Mouse (Mus musculus): Measurements from ENCODE around the gene Rhox2e. TPM values are rescaled to one million over a fixed set of nuclear protein-coding genes. Genes with fewer than 3 reads are reported as not detected.
"Not testable (repeated sequence)": the region's sequence is repeated elsewhere in the genome, so short reads cannot be mapped to it uniquely, and the experiment has no call there.

The Rhox2e gene
- total RNA-seq (2012; rRNA removed) (not detected in 2 replicates), polyA plus RNA-seq (2012; ENCODE audit: insufficient read depth in 1 of 2, insufficient read length in 2 of 2, low read depth in 1 of 2, low replicate concordance in 2 of 2, missing spikeins in 1 of 2) (not detected)

GRCm38 (mm10) chrX:37530152-37530551 lies at the start of gene Rhox2e:
Gene Rhox2e, plus strand, starts transcription at chrX:37530452.
- H3K4me1 ChIP-seq (ENCODE audit: control insufficient read depth in 1 of 2, insufficient read depth in 2 of 2, low read length in 2 of 2); H3K4me3 ChIP-seq (ENCODE audit: control insufficient read depth in 1 of 2, insufficient read depth in 1 of 2, low read depth in 2 of 2, low read length in 2 of 2); H3K9ac ChIP-seq (ENCODE audit: control insufficient read depth, low read depth, low read length, poor library complexity, severe bottlenecking): not testable (repeated sequence)

GRCm38 (mm10) chrX:37514059-37514458 lies 16.2 kb upstream of the Rhox2e start, which contains the start of gene Rhox4d:
Gene Rhox4d, plus strand, starts transcription at chrX:37514359.
- H3K27ac ChIP-seq (ENCODE audit: control insufficient read depth, low read depth, low read length); H3K4me3 ChIP-seq (ENCODE audit: control insufficient read depth in 1 of 2, insufficient read depth in 1 of 2, low read depth in 2 of 2, low read length in 2 of 2); H3K4me1 ChIP-seq (ENCODE audit: control insufficient read depth in 1 of 2, insufficient read depth in 2 of 2, low read length in 2 of 2); H3K27me3 ChIP-seq (ENCODE audit: control insufficient read depth in 1 of 2, insufficient read depth in 2 of 2, low read length in 2 of 2); DNase-seq (ENCODE audit: low read depth, low spot score); H3K9ac ChIP-seq (ENCODE audit: control insufficient read depth, low read depth, low read length, poor library complexity, severe bottlenecking); H3K79me2 ChIP-seq (ENCODE audit: control insufficient read depth, insufficient read depth, low read length, poor library complexity); H3K9me3 ChIP-seq (replicated peaks; ENCODE audit: insufficient read depth, low read length); H3K36me3 ChIP-seq (ENCODE audit: control insufficient read depth in 1 of 2, insufficient read depth in 2 of 2, low read length in 2 of 2): not testable (repeated sequence)

More at GRCm38 (mm10) chrX:37530152-37530551, at the start of gene Rhox2e:
- H3K36me3 ChIP-seq (ENCODE audit: control insufficient read depth in 1 of 2, insufficient read depth in 2 of 2, low read length in 2 of 2); H3K79me2 ChIP-seq (ENCODE audit: control insufficient read depth, insufficient read depth, low read length, poor library complexity); H3K27ac ChIP-seq (ENCODE audit: control insufficient read depth, low read depth, low read length); H3K27me3 ChIP-seq (ENCODE audit: control insufficient read depth in 1 of 2, insufficient read depth in 2 of 2, low read length in 2 of 2); DNase-seq (ENCODE audit: low read depth, low spot score); H3K9me3 ChIP-seq (replicated peaks; ENCODE audit: insufficient read depth, low read length): not testable (repeated sequence)

- H3K36me3 ChIP-seq (ENCODE audit: control insufficient read depth in 1 of 2, insufficient read depth in 2 of 2, low read length in 2 of 2); H3K4me1 ChIP-seq (ENCODE audit: control insufficient read depth in 1 of 2, insufficient read depth in 2 of 2, low read length in 2 of 2); DNase-seq (ENCODE audit: low read depth, low spot score); H3K4me3 ChIP-seq (ENCODE audit: control insufficient read depth in 1 of 2, insufficient read depth in 1 of 2, low read depth in 2 of 2, low read length in 2 of 2); H3K9me3 ChIP-seq (replicated peaks; ENCODE audit: insufficient read depth, low read length); H3K79me2 ChIP-seq (ENCODE audit: control insufficient read depth, insufficient read depth, low read length, poor library complexity); H3K27me3 ChIP-seq (ENCODE audit: control insufficient read depth in 1 of 2, insufficient read depth in 2 of 2, low read length in 2 of 2); H3K27ac ChIP-seq (ENCODE audit: control insufficient read depth, low read depth, low read length); H3K9ac ChIP-seq (ENCODE audit: control insufficient read depth, low read depth, low read length, poor library complexity, severe bottlenecking): not testable (repeated sequence)
Observed at GRCm38 (mm10) chrX:37541719-37542118, 11.5 kb downstream of the Rhox2e start, which contains the start of gene Rhox3e. Gene Rhox3e, plus strand, starts transcription at chrX:37542019.

- not testable (repeated sequence) for DNase-seq (ENCODE audit: low read depth, low spot score); H3K4me1 ChIP-seq (ENCODE audit: control insufficient read depth in 1 of 2, insufficient read depth in 2 of 2, low read length in 2 of 2); H3K9me3 ChIP-seq (replicated peaks; ENCODE audit: insufficient read depth, low read length); H3K4me3 ChIP-seq (ENCODE audit: control insufficient read depth in 1 of 2, insufficient read depth in 1 of 2, low read depth in 2 of 2, low read length in 2 of 2); H3K27ac ChIP-seq (ENCODE audit: control insufficient read depth, low read depth, low read length); H3K9ac ChIP-seq (ENCODE audit: control insufficient read depth, low read depth, low read length, poor library complexity, severe bottlenecking); H3K36me3 ChIP-seq (ENCODE audit: control insufficient read depth in 1 of 2, insufficient read depth in 2 of 2, low read length in 2 of 2); H3K79me2 ChIP-seq (ENCODE audit: control insufficient read depth, insufficient read depth, low read length, poor library complexity); H3K27me3 ChIP-seq (ENCODE audit: control insufficient read depth in 1 of 2, insufficient read depth in 2 of 2, low read length in 2 of 2)
Observed at GRCm38 (mm10) chrX:37557112-37557511, 26.9 kb downstream of the Rhox2e start, which contains the start of gene Rhox4e. Gene Rhox4e, plus strand, starts transcription at chrX:37557412.

GRCm38 (mm10) chrX:37571105-37571504 lies 40.9 kb downstream of the Rhox2e start, which contains the start of gene Rhox2f:
Gene Rhox2f, plus strand, starts transcription at chrX:37571405.
- not testable (repeated sequence) for H3K36me3 ChIP-seq (ENCODE audit: control insufficient read depth in 1 of 2, insufficient read depth in 2 of 2, low read length in 2 of 2); H3K4me1 ChIP-seq (ENCODE audit: control insufficient read depth in 1 of 2, insufficient read depth in 2 of 2, low read length in 2 of 2); H3K27me3 ChIP-seq (ENCODE audit: control insufficient read depth in 1 of 2, insufficient read depth in 2 of 2, low read length in 2 of 2); H3K79me2 ChIP-seq (ENCODE audit: control insufficient read depth, insufficient read depth, low read length, poor library complexity); H3K9me3 ChIP-seq (replicated peaks; ENCODE audit: insufficient read depth, low read length); DNase-seq (ENCODE audit: low read depth, low spot score); H3K4me3 ChIP-seq (ENCODE audit: control insufficient read depth in 1 of 2, insufficient read depth in 1 of 2, low read depth in 2 of 2, low read length in 2 of 2); H3K27ac ChIP-seq (ENCODE audit: control insufficient read depth, low read depth, low read length); H3K9ac ChIP-seq (ENCODE audit: control insufficient read depth, low read depth, low read length, poor library complexity, severe bottlenecking)

- H3K9ac ChIP-seq (ENCODE audit: control insufficient read depth, low read depth, low read length, poor library complexity, severe bottlenecking); DNase-seq (ENCODE audit: low read depth, low spot score); H3K4me3 ChIP-seq (ENCODE audit: control insufficient read depth in 1 of 2, insufficient read depth in 1 of 2, low read depth in 2 of 2, low read length in 2 of 2); H3K79me2 ChIP-seq (ENCODE audit: control insufficient read depth, insufficient read depth, low read length, poor library complexity); H3K27me3 ChIP-seq (ENCODE audit: control insufficient read depth in 1 of 2, insufficient read depth in 2 of 2, low read length in 2 of 2); H3K36me3 ChIP-seq (ENCODE audit: control insufficient read depth in 1 of 2, insufficient read depth in 2 of 2, low read length in 2 of 2); H3K9me3 ChIP-seq (replicated peaks; ENCODE audit: insufficient read depth, low read length); H3K27ac ChIP-seq (ENCODE audit: control insufficient read depth, low read depth, low read length); H3K4me1 ChIP-seq (ENCODE audit: control insufficient read depth in 1 of 2, insufficient read depth in 2 of 2, low read length in 2 of 2): not testable (repeated sequence)
Observed at GRCm38 (mm10) chrX:37572638-37573037, 42.4 kb downstream of the Rhox2e start.

- not testable (repeated sequence) for H3K79me2 ChIP-seq (ENCODE audit: control insufficient read depth, insufficient read depth, low read length, poor library complexity); H3K27me3 ChIP-seq (ENCODE audit: control insufficient read depth in 1 of 2, insufficient read depth in 2 of 2, low read length in 2 of 2); H3K4me3 ChIP-seq (ENCODE audit: control insufficient read depth in 1 of 2, insufficient read depth in 1 of 2, low read depth in 2 of 2, low read length in 2 of 2); DNase-seq (ENCODE audit: low read depth, low spot score); H3K27ac ChIP-seq (ENCODE audit: control insufficient read depth, low read depth, low read length); H3K4me1 ChIP-seq (ENCODE audit: control insufficient read depth in 1 of 2, insufficient read depth in 2 of 2, low read length in 2 of 2); H3K9ac ChIP-seq (ENCODE audit: control insufficient read depth, low read depth, low read length, poor library complexity, severe bottlenecking); H3K9me3 ChIP-seq (replicated peaks; ENCODE audit: insufficient read depth, low read length); H3K36me3 ChIP-seq (ENCODE audit: control insufficient read depth in 1 of 2, insufficient read depth in 2 of 2, low read length in 2 of 2)
Observed at GRCm38 (mm10) chrX:37580692-37581091, 50.4 kb downstream of the Rhox2e start, which contains the start of gene Rhox3f. Gene Rhox3f, plus strand, starts transcription at chrX:37580992.
